Comparison of ENCODE assay signal across 11 mouse cellular contexts in the genomic region with DNA sequence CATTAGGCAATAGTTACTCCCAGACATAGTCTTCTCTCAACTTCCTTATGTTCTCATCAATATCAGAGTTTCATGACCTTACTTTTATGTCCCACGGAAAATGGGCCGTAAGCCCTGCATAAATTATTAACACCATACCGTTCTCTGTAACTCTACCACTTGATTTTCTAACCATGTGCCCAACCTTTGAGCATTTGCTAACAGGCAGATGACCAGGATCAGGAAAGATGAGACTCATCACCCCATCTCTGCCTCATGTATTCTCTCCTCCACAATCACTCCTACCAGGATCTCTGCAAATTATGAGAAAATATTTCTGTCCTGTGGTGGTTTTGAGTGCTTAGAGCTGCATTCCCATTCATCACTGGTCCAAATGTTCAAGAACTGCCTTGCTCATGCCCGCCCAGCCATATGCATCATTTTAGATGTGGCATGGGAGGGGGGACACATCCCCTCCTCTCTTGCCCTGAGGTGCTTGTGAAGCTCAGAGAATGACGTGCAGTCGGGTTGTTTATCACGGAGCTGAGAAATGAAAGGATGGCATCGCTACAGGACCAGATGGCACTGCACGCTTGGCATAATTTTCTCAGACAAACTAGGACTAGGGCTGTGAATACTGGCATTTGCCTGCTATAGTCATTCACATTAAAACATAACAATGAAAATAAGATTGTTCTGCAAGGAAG.
A peak's percentile ranks its signal among the peaks of the same experiment; 100 is the strongest.
DNase-seq lines count a peak whose midpoint lies in the region; ATAC-seq and TF ChIP-seq lines count a peak whose summit lies in the region.
"Had no signal": no experiment of that assay in that cellular context is flagged by ENCODE, and none has a peak within 500 bp of the region (broad histone marks: within the 10 kb centered on the region; RNA-seq: fewer than 3 reads in every experiment).

No protein-coding gene starts in this region.

- H3K4me1 ChIP-seq in forebrain, embryonic 15.5 days = peaks cover 17% of the 10 kb centered on the region
- H3K4me1 ChIP-seq in forebrain, embryonic 12.5 days = no peaks in the 10 kb centered on the region
- H3K4me1 ChIP-seq in liver, embryonic 12.5 days = no peaks in the 10 kb centered on the region
- no peaks in the 10 kb centered on the region for H3K4me1 ChIP-seq in liver, postnatal 0 days (ENCODE audit: insufficient read depth)

- no peak overlapping the region for H3K4me2 ChIP-seq in forebrain, embryonic 15.5 days (replicated peaks)
- H3K4me2 ChIP-seq in forebrain, embryonic 12.5 days = no peak overlapping the region
- H3K4me2 ChIP-seq in liver, embryonic 12.5 days = no peak overlapping the region
- no peak overlapping the region for H3K4me2 ChIP-seq in liver, postnatal 0 days (ENCODE audit: low read depth, low read length)

- peak overlapping the region; percentile 78 for H3K27ac ChIP-seq in forebrain, embryonic 15.5 days (replicated peaks)
- H3K27ac ChIP-seq in forebrain, embryonic 12.5 days = no peak overlapping the region
- H3K27ac ChIP-seq in liver, embryonic 12.5 days = no peak overlapping the region
- no peak overlapping the region for H3K27ac ChIP-seq in liver, postnatal 0 days (ENCODE audit: low read depth)

- WGBS in forebrain, embryonic 15.5 days = 53% methylated on average over 9 of the region's 9 CpGs
- WGBS in forebrain, embryonic 12.5 days = 88% methylated on average over 9 of the region's 9 CpGs
- 78% methylated on average over 9 of the region's 9 CpGs for WGBS in liver, embryonic 12.5 days (ENCODE audit: insufficient replicate concordance)
- 80% methylated on average over 9 of the region's 9 CpGs for WGBS in liver, postnatal 0 days (ENCODE audit: insufficient replicate concordance)

- no peaks in the 10 kb centered on the region for H3K36me3 ChIP-seq in forebrain, embryonic 15.5 days
- H3K36me3 ChIP-seq in forebrain, embryonic 12.5 days (replicated peaks) = no peaks in the 10 kb centered on the region
- H3K36me3 ChIP-seq in liver, embryonic 12.5 days = no peaks in the 10 kb centered on the region
- no peaks in the 10 kb centered on the region for H3K36me3 ChIP-seq in liver, postnatal 0 days (replicated peaks; ENCODE audit: insufficient read depth, low read length)

- H3K9ac ChIP-seq in forebrain, embryonic 15.5 days (replicated peaks) = no peak overlapping the region
- no peak overlapping the region for H3K9ac ChIP-seq in forebrain, embryonic 12.5 days
- no peak overlapping the region for H3K9ac ChIP-seq in liver, embryonic 12.5 days
- H3K9ac ChIP-seq in liver, postnatal 0 days (replicated peaks) = no peak overlapping the region

- no peak for TF ChIP-seq CTCF in liver, postnatal 0 days (IDR thresholded peaks at IDR 0.05; ENCODE audit: low read depth)

- peak; percentile 95 for ATAC-seq in forebrain, embryonic 15.5 days (replicated peaks)
- ATAC-seq in forebrain, embryonic 12.5 days (ENCODE audit: low FRiP score) = no peak
- ATAC-seq in frontal cortex, adult (ENCODE audit: low TSS enrichment) = peak; percentile 91
- no peak for ATAC-seq in liver, embryonic 12.5 days
- no peak for ATAC-seq in liver, postnatal 0 days
- ATAC-seq: Patski had no signal

- peak; percentile 78 to 82 for DNase-seq in layer of hippocampus, postnatal 36 days
- peak; percentile 21 for DNase-seq in right cerebral cortex, postnatal 14 days
- DNase-seq in lung, postnatal 36 days = no peak
- no peak for DNase-seq in liver, postnatal 0 days
- DNase-seq: kidney, postnatal 14 days; lung, postnatal 14 days had no signal

- no peaks in the 10 kb centered on the region for H3K9me3 ChIP-seq in forebrain, embryonic 15.5 days
- no peaks in the 10 kb centered on the region for H3K9me3 ChIP-seq in forebrain, embryonic 12.5 days
- H3K9me3 ChIP-seq in liver, embryonic 12.5 days (replicated peaks) = no peaks in the 10 kb centered on the region
- no peaks in the 10 kb centered on the region for H3K9me3 ChIP-seq in liver, postnatal 0 days (ENCODE audit: low read length)

- TF ChIP-seq EP300 in liver, postnatal 0 days (IDR thresholded peaks at IDR 0.05; ENCODE audit: low read depth) = no peak

- H3K4me3 ChIP-seq in forebrain, embryonic 15.5 days = no peak overlapping the region
- H3K4me3 ChIP-seq in forebrain, embryonic 12.5 days (replicated peaks) = no peak overlapping the region
- H3K4me3 ChIP-seq in liver, embryonic 12.5 days = no peak overlapping the region
- H3K4me3 ChIP-seq in liver, postnatal 0 days (ENCODE audit: low read depth, low read length) = no peak overlapping the region

- no peaks in the 10 kb centered on the region for H3K27me3 ChIP-seq in forebrain, embryonic 15.5 days
- H3K27me3 ChIP-seq in forebrain, embryonic 12.5 days = no peaks in the 10 kb centered on the region
- H3K27me3 ChIP-seq in liver, embryonic 12.5 days (replicated peaks) = no peaks in the 10 kb centered on the region
- H3K27me3 ChIP-seq in liver, postnatal 0 days (ENCODE audit: insufficient read depth, low read length) = no peaks in the 10 kb centered on the region

Comparison
In these comparisons a context has a peak if more than half of its experiments do, and no peak if none do; other contexts are left out.
1. ATAC-seq: peak in forebrain, embryonic 15.5 days (single experiment) and frontal cortex, adult (single experiment); none in forebrain, embryonic 12.5 days (single experiment), liver, embryonic 12.5 days (single experiment) and liver, postnatal 0 days (single experiment).
2. DNase-seq: peak in layer of hippocampus, postnatal 36 days (2 of 2) and right cerebral cortex, postnatal 14 days (single experiment); none in lung, postnatal 36 days (single experiment) and liver, postnatal 0 days (single experiment).